Mouse (Mus musculus) cortical plate, adult 2 months (tissue): ENCODE data around the gene E2f7.

Experiments
- CTCF ChIP-seq: fragments of 200-500 bp; IDR thresholded peaks from 2 replicates; pipeline ENCODE4 v1.5.1; 2011; ENCODE audit warnings: mild to moderate bottlenecking, control low read depth, low read length; ENCODE audit not compliant: insufficient read depth; ENCODE audit errors: extremely low read depth
- POLR2A ChIP-seq: fragments of 200-500 bp; IDR thresholded peaks from 2 replicates; pipeline ENCODE4 v1.6.1; 2011; ENCODE audit warnings: mild to moderate bottlenecking, low read length, control low read depth; ENCODE audit not compliant: insufficient read depth; ENCODE audit errors: extremely low read depth

GRCm38 (mm10) chr10:110789683-110790082 is 44.4 kb downstream of the E2f7 start:
- TF ChIP-seq POLR2A (no peak), CTCF (no peak)
